Mouse (Mus musculus): ENCODE data around the gene Hist1h2bf. TPM values are rescaled to one million over a fixed set of nuclear protein-coding genes. Genes with fewer than 3 reads are reported as not detected.
A peak's percentile ranks its signal among the peaks of the same experiment; 100 is the strongest.
"Not testable (repeated sequence)": the region's sequence is repeated elsewhere in the genome, so short reads cannot be mapped to it uniquely, and the experiment has no call there.

Gene Hist1h2bf
- total RNA-seq, 4 experiments from 2014 or later: 19.2 to 30.0 (median 24.4) TPM

DNA sequence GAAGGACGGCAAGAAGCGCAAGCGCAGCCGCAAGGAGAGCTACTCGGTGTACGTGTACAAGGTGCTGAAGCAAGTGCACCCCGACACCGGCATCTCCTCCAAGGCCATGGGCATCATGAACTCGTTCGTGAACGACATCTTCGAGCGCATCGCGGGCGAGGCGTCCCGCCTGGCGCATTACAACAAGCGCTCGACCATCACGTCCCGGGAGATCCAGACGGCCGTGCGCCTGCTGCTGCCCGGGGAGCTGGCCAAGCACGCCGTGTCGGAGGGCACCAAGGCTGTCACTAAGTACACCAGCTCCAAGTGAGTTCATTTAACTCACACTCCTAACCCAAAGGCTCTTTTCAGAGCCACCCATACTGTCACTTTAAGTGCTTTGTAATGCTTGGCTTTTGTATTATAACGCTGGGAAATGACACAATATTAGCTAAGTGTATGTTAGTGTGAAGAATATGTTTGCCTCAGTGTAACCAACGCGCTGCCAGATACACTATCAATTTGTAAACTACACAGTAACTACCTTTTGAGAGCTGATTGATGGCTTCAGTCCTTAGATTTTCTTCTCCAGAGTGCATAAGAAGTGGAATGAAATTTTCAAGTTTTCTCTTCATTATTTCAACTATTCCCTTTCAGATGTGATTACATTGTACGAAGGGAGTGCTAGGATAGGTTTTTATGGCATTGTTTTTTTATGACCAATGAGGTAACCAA, 2.3 kb downstream of the Hist1h2bf start:
- DNase-seq (ENCODE audit: low spot score in 2 of 2): not testable (repeated sequence)

- DNase-seq (ENCODE audit: low spot score in 2 of 2): peak; percentile 71 to 79
These were observed 2.9 kb downstream of the Hist1h2bf start, which contains the start of the genes Hist1h2ae and Hist1h2bg for GRCm38 (mm10) chr13:23571022-23571503. TSS of gene Hist1h2ae (minus strand) at chr13:23571220. TSS of gene Hist1h2bg (plus strand) at chr13:23571396.

GRCm38 (mm10) chr13:23570261-23571021, 3.6 kb downstream of the Hist1h2bf start:
- not testable (repeated sequence) for DNase-seq (ENCODE audit: low spot score in 2 of 2)

- no peak for DNase-seq (ENCODE audit: low spot score in 2 of 2)
These were observed 9.5 kb downstream of the Hist1h2bf start for GRCm38 (mm10) chr13:23564482-23564881.

- peak in 1 of 2 experiments; percentile 29 for DNase-seq (ENCODE audit: low spot score in 2 of 2)
These were observed 11.1 kb downstream of the Hist1h2bf start for GRCm38 (mm10) chr13:23562699-23563462.

DNA sequence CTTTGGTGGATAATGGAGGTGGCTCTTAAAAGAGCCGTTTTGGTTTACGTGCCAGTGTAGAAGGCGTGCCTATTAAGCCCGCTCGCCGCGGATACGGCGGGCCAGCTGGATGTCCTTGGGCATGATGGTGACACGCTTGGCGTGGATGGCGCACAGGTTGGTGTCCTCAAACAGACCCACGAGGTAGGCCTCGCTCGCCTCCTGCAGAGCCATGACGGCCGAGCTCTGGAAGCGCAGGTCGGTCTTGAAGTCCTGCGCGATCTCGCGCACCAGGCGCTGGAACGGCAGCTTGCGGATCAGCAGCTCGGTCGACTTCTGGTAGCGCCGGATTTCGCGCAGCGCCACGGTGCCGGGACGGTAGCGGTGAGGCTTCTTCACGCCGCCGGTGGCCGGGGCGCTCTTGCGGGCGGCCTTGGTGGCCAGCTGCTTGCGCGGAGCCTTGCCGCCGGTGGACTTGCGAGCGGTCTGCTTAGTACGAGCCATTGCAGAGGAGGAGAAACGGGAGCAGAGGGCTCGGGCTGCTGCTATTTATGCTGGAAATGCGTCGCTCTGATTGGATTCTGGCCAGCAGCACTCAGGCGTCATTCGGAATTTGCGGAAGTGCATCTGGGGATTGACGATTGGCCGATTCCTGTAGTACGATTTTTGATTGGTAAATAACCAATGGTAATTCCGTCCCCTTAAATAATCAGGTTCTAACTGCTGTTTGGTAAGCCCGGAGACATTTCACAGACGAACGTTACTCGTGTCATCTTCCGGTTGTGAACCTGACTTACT, 11.9 kb downstream of the Hist1h2bf start, which contains the start of gene Hist1h3e:
Hist1h3e (minus strand) TSS at position 487 of the 777 bp plus-strand sequence.
- DNase-seq (ENCODE audit: low spot score in 2 of 2): peak; percentile 95

- not testable (repeated sequence) for DNase-seq (ENCODE audit: low spot score in 2 of 2)
These were observed 12.5 kb downstream of the Hist1h2bf start for GRCm38 (mm10) chr13:23561531-23561882.

DNA sequence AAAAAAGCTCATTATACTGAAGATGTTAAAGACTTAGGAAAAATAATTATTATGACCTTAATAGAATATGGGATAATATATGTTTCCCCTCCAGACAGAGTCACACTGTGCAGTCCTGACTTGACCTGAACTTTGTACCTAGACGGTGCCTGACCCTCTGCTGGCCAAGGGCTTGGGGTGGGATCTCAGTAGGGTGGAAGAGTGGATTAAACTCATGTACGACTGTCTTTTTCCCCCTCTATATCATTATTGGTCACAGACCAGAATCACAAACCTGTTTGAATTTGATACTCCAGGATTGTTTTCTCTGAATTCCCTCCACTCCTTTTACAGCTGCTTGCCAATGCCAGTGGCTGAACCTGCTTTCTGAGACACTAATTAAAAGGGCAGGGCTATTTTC, 13.3 kb downstream of the Hist1h2bf start:
- not testable (repeated sequence) for DNase-seq (ENCODE audit: low spot score in 2 of 2)

DNA sequence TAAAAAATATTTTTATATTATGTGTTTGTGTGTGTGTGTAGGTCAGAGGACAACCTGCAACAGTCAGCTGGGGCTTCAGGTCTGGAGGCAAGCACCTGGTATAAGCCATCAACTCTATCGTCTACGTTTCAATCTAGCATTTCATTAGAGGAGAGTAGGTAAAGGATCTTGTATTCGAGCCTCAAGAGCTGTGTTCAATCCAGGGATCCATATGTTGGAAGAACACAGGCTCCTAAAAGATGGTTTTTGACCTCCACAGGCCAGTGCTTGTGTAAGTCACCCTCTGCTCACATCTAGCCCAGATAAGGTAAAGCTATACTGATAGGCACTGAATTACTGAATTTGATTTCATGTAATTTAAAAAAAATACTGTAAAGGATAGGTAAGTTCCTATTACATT, 17.1 kb downstream of the Hist1h2bf start:
- no peak for DNase-seq (ENCODE audit: low spot score in 2 of 2)

GRCm38 (mm10) chr13:23555839-23556416, 18.1 kb downstream of the Hist1h2bf start:
- peak; percentile 71 to 79 for DNase-seq (ENCODE audit: low spot score in 2 of 2)

- peak; percentile 71 to 79 for DNase-seq (ENCODE audit: low spot score in 2 of 2)
These were observed 18.8 kb downstream of the Hist1h2bf start for GRCm38 (mm10) chr13:23554925-23555838.

- DNase-seq (ENCODE audit: low spot score in 2 of 2): no peak
These were observed 19.6 kb downstream of the Hist1h2bf start for GRCm38 (mm10) chr13:23554393-23554792.

GRCm38 (mm10) chr13:23552962-23553361, 21.0 kb downstream of the Hist1h2bf start, which contains the start of gene Hist1h1d:
TSS of gene Hist1h1d (plus strand) at chr13:23553262.
- no peak for DNase-seq (ENCODE audit: low spot score in 2 of 2)

GRCm38 (mm10) chr13:23551931-23552914, 21.8 kb downstream of the Hist1h2bf start:
- no peak for DNase-seq (ENCODE audit: low spot score in 2 of 2)

DNA sequence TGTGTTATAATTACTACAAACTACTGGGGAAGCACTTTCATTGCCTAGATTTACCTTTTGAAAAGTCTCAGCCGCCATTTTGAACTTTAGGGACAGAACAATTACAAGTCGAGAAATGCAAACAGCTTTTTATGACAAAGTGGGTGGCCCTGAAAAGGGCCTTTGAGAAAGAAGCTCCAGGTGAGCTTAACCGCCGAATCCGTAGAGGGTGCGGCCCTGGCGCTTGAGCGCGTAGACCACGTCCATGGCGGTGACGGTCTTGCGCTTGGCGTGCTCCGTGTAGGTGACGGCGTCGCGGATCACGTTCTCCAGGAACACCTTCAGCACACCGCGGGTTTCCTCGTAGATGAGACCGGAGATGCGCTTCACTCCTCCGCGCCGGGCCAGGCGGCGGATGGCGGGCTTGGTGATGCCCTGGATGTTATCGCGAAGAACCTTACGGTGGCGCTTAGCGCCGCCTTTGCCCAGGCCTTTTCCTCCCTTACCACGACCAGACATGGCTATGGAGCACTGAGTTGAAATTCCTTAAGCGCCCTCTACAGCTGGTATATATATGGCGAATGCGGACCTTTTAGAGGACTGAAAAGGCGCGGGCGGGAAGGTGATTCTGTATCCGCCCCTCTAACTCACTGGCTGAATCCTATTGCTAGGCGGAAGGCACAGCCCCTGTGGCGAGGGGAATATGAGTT, 22.7 kb downstream of the Hist1h2bf start, which contains the start of gene Hist1h4f:
Hist1h4f (minus strand) TSS at position 503 of the 689 bp plus-strand sequence.
- DNase-seq (ENCODE audit: low spot score in 2 of 2): peak; percentile 91 to 93

GRCm38 (mm10) chr13:23550761-23551145, 23.2 kb downstream of the Hist1h2bf start:
- no peak for DNase-seq (ENCODE audit: low spot score in 2 of 2)

DNA sequence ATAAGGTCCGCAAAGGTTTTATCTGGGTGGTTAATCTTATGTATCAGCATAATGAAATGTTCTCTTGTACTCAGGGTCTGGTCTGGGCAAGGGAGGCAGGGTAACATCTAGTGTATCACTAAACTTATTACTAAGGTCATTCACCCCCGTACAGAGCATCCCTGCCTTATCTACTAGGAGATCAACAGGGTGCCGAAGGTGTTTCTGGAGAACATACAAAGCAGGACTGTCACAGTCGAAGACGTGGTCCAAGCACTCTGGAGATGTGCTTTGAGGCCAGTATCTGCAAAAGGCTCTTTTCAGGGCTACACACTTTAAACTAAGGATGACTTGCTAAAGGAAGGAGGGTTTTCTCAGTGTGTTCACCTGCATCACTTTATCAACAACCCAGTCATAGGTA, 27.3 kb downstream of the Hist1h2bf start:
- DNase-seq (ENCODE audit: low spot score in 2 of 2): no peak
